Mouse (Mus musculus): Measurements from ENCODE around the gene Samm50.

GRCm38 (mm10) chr15:84266290-84266689, 74.2 kb downstream of the Samm50 start:
- TF ChIP-seq CTCF (IDR thresholded peaks at IDR 0.05; ENCODE audit: extremely low read depth, insufficient read length, insufficient replicate concordance, low read depth, low read length), result no peak
- TF ChIP-seq POLR2A (IDR thresholded peaks at IDR 0.05; ENCODE audit: low read depth, low read length), result no peak
